Comparison of ENCODE assay signal across 8 mouse cellular contexts in the genomic region with DNA sequence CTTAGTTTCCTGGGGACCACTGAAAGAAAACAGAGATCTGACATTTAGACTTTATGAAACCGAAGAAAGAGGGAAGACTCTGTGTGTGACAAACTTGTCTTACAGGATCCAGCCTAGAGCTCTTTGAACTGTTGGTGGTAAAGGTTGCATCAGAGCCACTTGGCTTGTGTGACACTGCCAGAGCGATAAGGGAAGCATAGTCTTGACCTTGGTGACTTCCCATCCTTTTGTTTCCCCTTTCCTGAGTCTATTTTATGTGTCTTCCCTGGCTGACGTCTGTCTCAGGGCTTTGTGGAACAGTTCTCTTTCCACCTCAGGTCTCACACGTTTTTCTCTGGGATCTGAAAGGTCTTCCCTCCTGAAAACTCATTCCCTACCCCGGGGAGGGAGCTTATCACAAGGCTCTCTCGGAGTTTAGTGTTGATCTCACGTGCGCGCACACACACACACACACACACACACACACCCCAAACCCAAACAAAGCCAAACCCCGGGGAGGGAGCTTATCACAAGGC. TPM values are rescaled to one million over a fixed set of nuclear protein-coding genes. Genes with fewer than 3 reads are reported as not detected.
DNase-seq lines count a peak whose midpoint lies in the region; ATAC-seq and TF ChIP-seq lines count a peak whose summit lies in the region.

No protein-coding gene starts in this region.

- H3K27ac ChIP-seq in hindbrain, embryonic 14.5 days = 0 out of 2 replicates have a peak overlapping the region, but pooled peaks have one; percentile 24
- no peak overlapping the region for H3K27ac ChIP-seq in hindbrain, embryonic 12.5 days
- peak overlapping the region; percentile 89; the same call in 1 of the 2 replicates for H3K27ac ChIP-seq in ES-E14 (ENCODE audit: insufficient read depth, low read depth, low read length, poor library complexity, severe bottlenecking)
- peak overlapping the region; percentile 99 for H3K27ac ChIP-seq in heart, embryonic 16.5 days (ENCODE audit: low read length)

- no peaks in the 10 kb centered on the region for H3K27me3 ChIP-seq in hindbrain, embryonic 14.5 days (ENCODE audit: control insufficient read depth, insufficient read depth, low read length)
- H3K27me3 ChIP-seq in hindbrain, embryonic 12.5 days = no peaks in the 10 kb centered on the region
- H3K27me3 ChIP-seq in heart, embryonic 16.5 days (ENCODE audit: control insufficient read depth, insufficient read depth, low read length) = no peaks in the 10 kb centered on the region
- H3K27me3 ChIP-seq in megakaryocyte, embryonic 14.5 days (replicated peaks) = no peaks in the 10 kb centered on the region

- H3K4me3 ChIP-seq in hindbrain, embryonic 14.5 days (replicated peaks; ENCODE audit: low read length) = no peak overlapping the region
- no peak overlapping the region for H3K4me3 ChIP-seq in hindbrain, embryonic 12.5 days
- H3K4me3 ChIP-seq in ES-E14 (ENCODE audit: insufficient read depth in 1 of 2, low read depth in 1 of 2, low read length in 2 of 2, poor library complexity in 1 of 2, severe bottlenecking in 1 of 2) = peak overlapping the region; percentile 0 to 8; a peak in 2 of 4 replicates
- H3K4me3 ChIP-seq in heart, embryonic 16.5 days (ENCODE audit: low read length) = peak overlapping the region; percentile 43
- H3K4me3 ChIP-seq in megakaryocyte, embryonic 14.5 days (replicated peaks) = peak overlapping the region; percentile 90

- no peak for ATAC-seq in hindbrain, embryonic 14.5 days (ENCODE audit: low FRiP score)
- ATAC-seq in hindbrain, embryonic 12.5 days (ENCODE audit: low FRiP score) = no peak
- ATAC-seq in heart, embryonic 16.5 days (replicated peaks; ENCODE audit: extremely low read depth, insufficient read depth, low FRiP score) = no peak

- H3K4me1 ChIP-seq in hindbrain, embryonic 14.5 days (replicated peaks; ENCODE audit: control insufficient read depth, insufficient read depth, low read length) = peaks cover 29% of the 10 kb centered on the region
- peaks cover 27% of the 10 kb centered on the region for H3K4me1 ChIP-seq in hindbrain, embryonic 12.5 days
- peaks cover 12 to 31% of the 10 kb centered on the region in 2 experiments for H3K4me1 ChIP-seq in ES-E14 (ENCODE audit: control insufficient read depth in 2 of 2, insufficient read depth in 2 of 2, low read length in 2 of 2, poor library complexity in 1 of 2)
- peaks cover 41% of the 10 kb centered on the region for H3K4me1 ChIP-seq in heart, embryonic 16.5 days (ENCODE audit: control insufficient read depth, insufficient read depth, low read length)
- peaks cover 60% of the 10 kb centered on the region for H3K4me1 ChIP-seq in megakaryocyte, embryonic 14.5 days

- H3K36me3 ChIP-seq in hindbrain, embryonic 14.5 days (replicated peaks; ENCODE audit: control insufficient read depth, insufficient read depth) = no peaks in the 10 kb centered on the region
- H3K36me3 ChIP-seq in hindbrain, embryonic 12.5 days = no peaks in the 10 kb centered on the region
- no peaks in the 10 kb centered on the region for H3K36me3 ChIP-seq in ES-E14 (ENCODE audit: control insufficient read depth, insufficient read depth, low read length, poor library complexity, severe bottlenecking)
- no peaks in the 10 kb centered on the region for H3K36me3 ChIP-seq in heart, embryonic 16.5 days (ENCODE audit: control insufficient read depth, insufficient read depth)
- H3K36me3 ChIP-seq in megakaryocyte, embryonic 14.5 days (replicated peaks; ENCODE audit: low read length) = peaks cover 3% of the 10 kb centered on the region

- no peak for DNase-seq in hindbrain, embryonic 14.5 days (ENCODE audit: low spot score)
- DNase-seq in ES-E14 (ENCODE audit: low read depth, low spot score) = no peak
- no peak for DNase-seq in layer of hippocampus, adult 11-12 months (ENCODE audit: low spot score)
- DNase-seq in testis, postnatal 10 days (ENCODE audit: low spot score) = no peak
- no peak for DNase-seq in right cerebral cortex, postnatal 10 days (ENCODE audit: low spot score in 2 of 2)

- in situ Hi-C loops in ES-E14 (cut with MboI; ENCODE audit: low sequenced_read_pairs in 2 of 2, unreplicated experiment in 2 of 2) = no loop called here

- H3K9ac ChIP-seq in hindbrain, embryonic 14.5 days = no peak overlapping the region
- no peak overlapping the region for H3K9ac ChIP-seq in hindbrain, embryonic 12.5 days
- H3K9ac ChIP-seq in ES-E14 (ENCODE audit: insufficient read depth, low read depth, low read length, poor library complexity, severe bottlenecking) = peak overlapping the region; percentile 10; the same call in 1 of the 2 replicates
- peak overlapping the region; percentile 58 for H3K9ac ChIP-seq in heart, embryonic 16.5 days (ENCODE audit: low read length)

- H3K9me3 ChIP-seq in hindbrain, embryonic 14.5 days (ENCODE audit: control insufficient read depth, low read length) = no peaks in the 10 kb centered on the region
- no peaks in the 10 kb centered on the region for H3K9me3 ChIP-seq in hindbrain, embryonic 12.5 days (replicated peaks)
- no peaks in the 10 kb centered on the region for H3K9me3 ChIP-seq in ES-E14 (ENCODE audit: control insufficient read depth, insufficient read depth, low read depth, low read length)
- no peaks in the 10 kb centered on the region for H3K9me3 ChIP-seq in heart, embryonic 16.5 days (replicated peaks; ENCODE audit: control insufficient read depth, low read length)
- H3K9me3 ChIP-seq in megakaryocyte, embryonic 14.5 days = no peaks in the 10 kb centered on the region

- WGBS in hindbrain, embryonic 14.5 days = 34% methylated on average over 10 of the region's 10 CpGs
- WGBS in hindbrain, embryonic 12.5 days = 44% methylated on average over 10 of the region's 10 CpGs
- 12% methylated on average over 10 of the region's 10 CpGs for WGBS in heart, embryonic 16.5 days

- H3K4me2 ChIP-seq in hindbrain, embryonic 14.5 days (replicated peaks) = no peak overlapping the region
- H3K4me2 ChIP-seq in hindbrain, embryonic 12.5 days (replicated peaks) = no peak overlapping the region
- peak overlapping the region; percentile 94 for H3K4me2 ChIP-seq in heart, embryonic 16.5 days (ENCODE audit: low read depth, low read length)

TF ChIP-seq in ES-E14, 5 proteins besides CTCF, POLR2A, EP300 and RAD21:
- TF ChIP-seq ZNF384 (IDR thresholded peaks at IDR 0.05; ENCODE audit: low read depth, low read length) = no peak

RNA-seq across cellular contexts. Expression of a gene that starts 3.8 kb away (rescaled TPM):
- polyA plus RNA-seq in hindbrain, embryonic 14.5 days (2014; fragmentation: Nextera tagmentation; extraction: Ambion mirVana) = 8.2 and 8.5 TPM in 2 replicates
- polyA plus RNA-seq in hindbrain, embryonic 12.5 days (2016; fragmentation: Nextera tagmentation; extraction: Ambion mirVana) = 5.3 and 5.8 TPM in 2 replicates
- total RNA-seq in ES-E14 (2012; rRNA removed) = 25.1 and 32.1 TPM in 2 replicates
- polyA plus RNA-seq in heart, embryonic 16.5 days (2015; fragmentation: Nextera tagmentation; extraction: Ambion mirVana) = 10.7 and 12.1 TPM in 2 replicates
- polyA plus RNA-seq in megakaryocyte, embryonic 14.5 days (2012; ENCODE audit: insufficient read depth, low replicate concordance) = 0.39 and 0.47 TPM in 2 replicates

RNA-seq across cellular contexts. Expression of a gene that starts 31.2 kb away (rescaled TPM):
- polyA plus RNA-seq in hindbrain, embryonic 14.5 days (2014; fragmentation: Nextera tagmentation; extraction: Ambion mirVana) = 0.48 and 0.60 TPM in 2 replicates
- 0.39 and 0.44 TPM in 2 replicates for polyA plus RNA-seq in hindbrain, embryonic 12.5 days (2016; fragmentation: Nextera tagmentation; extraction: Ambion mirVana)
- total RNA-seq in ES-E14 (2012; rRNA removed) = 0.31 and 0.48 TPM in 2 replicates
- polyA plus RNA-seq in heart, embryonic 16.5 days (2015; fragmentation: Nextera tagmentation; extraction: Ambion mirVana) = 0.07 and 0.14 TPM in 2 replicates
- polyA plus RNA-seq in megakaryocyte, embryonic 14.5 days (2012; ENCODE audit: insufficient read depth, low replicate concordance) = not detected in 2 replicates

Comparison
In these comparisons a context has a peak if more than half of its experiments do, and no peak if none do; other contexts are left out.
1. H3K4me3 ChIP-seq: peak in ES-E14 (2 of 2), heart, embryonic 16.5 days (single experiment) and megakaryocyte, embryonic 14.5 days (single experiment); none in hindbrain, embryonic 14.5 days (single experiment) and hindbrain, embryonic 12.5 days (single experiment).
2. H3K9ac ChIP-seq: peak in ES-E14 (single experiment) and heart, embryonic 16.5 days (single experiment); none in hindbrain, embryonic 14.5 days (single experiment) and hindbrain, embryonic 12.5 days (single experiment).